Mouse (Mus musculus) frontal cortex, postnatal 14 days (tissue): ENCODE measurements around the gene Cxcr2.
A peak's percentile ranks its signal among the peaks of the same experiment; 100 is the strongest.

Experiments used
- DNase-seq, 2 experiments: peaks; one replicate each; pipeline ENCODE4 v3.0.0; 2022; ENCODE audit warnings: low spot score in 2 of 2

Gene Cxcr2

GRCm38 (mm10) chr1:74153461-74154184 is at the start of gene Cxcr2:
TSS of gene Cxcr2 (plus strand) at chr1:74153989.
- no peak for DNase-seq

GRCm38 (mm10) chr1:74105660-74106059 is 48.1 kb upstream of the Cxcr2 start:
- no peak for DNase-seq

GRCm38 (mm10) chr1:74106214-74106613 is 47.6 kb upstream of the Cxcr2 start:
- DNase-seq, result no peak

- DNase-seq, result no peak
Observed at GRCm38 (mm10) chr1:74107931-74108618, 45.7 kb upstream of the Cxcr2 start.

- no peak for DNase-seq
Observed at GRCm38 (mm10) chr1:74109670-74110069, 44.1 kb upstream of the Cxcr2 start.

GRCm38 (mm10) chr1:74110932-74111695 is 42.7 kb upstream of the Cxcr2 start:
- no peak for DNase-seq

- DNase-seq, result no peak
Observed at GRCm38 (mm10) chr1:74111696-74112030, 42.1 kb upstream of the Cxcr2 start.

- DNase-seq, result no peak
Observed at GRCm38 (mm10) chr1:74113071-74113470, 40.7 kb upstream of the Cxcr2 start.

GRCm38 (mm10) chr1:74117876-74118275 is 35.9 kb upstream of the Cxcr2 start:
- no peak for DNase-seq

- DNase-seq, result no peak
Observed at GRCm38 (mm10) chr1:74119115-74119514, 34.7 kb upstream of the Cxcr2 start.

- no peak for DNase-seq
Observed at GRCm38 (mm10) chr1:74121138-74121537, 32.7 kb upstream of the Cxcr2 start.

- peak in 1 of 2 experiments; percentile 43 for DNase-seq
Observed at GRCm38 (mm10) chr1:74121821-74122576, 31.8 kb upstream of the Cxcr2 start.

GRCm38 (mm10) chr1:74123215-74123614 is 30.6 kb upstream of the Cxcr2 start:
- no peak for DNase-seq

- no peak for DNase-seq
Observed at GRCm38 (mm10) chr1:74124021-74124981, 29.5 kb upstream of the Cxcr2 start, which contains the start of gene Tns1. TSS of gene Tns1 (minus strand) at chr1:74124449.

- peak; percentile 56 to 65 for DNase-seq
Observed at GRCm38 (mm10) chr1:74124991-74125552, 28.7 kb upstream of the Cxcr2 start, which contains the start of gene Rufy4. TSS of gene Rufy4 (plus strand) at chr1:74125541.

GRCm38 (mm10) chr1:74130883-74131659 is 22.7 kb upstream of the Cxcr2 start:
- DNase-seq, result no peak

- no peak for DNase-seq
Observed at GRCm38 (mm10) chr1:74132011-74132410, 21.8 kb upstream of the Cxcr2 start.

GRCm38 (mm10) chr1:74133954-74134353 is 19.8 kb upstream of the Cxcr2 start:
- no peak for DNase-seq

GRCm38 (mm10) chr1:74135326-74135950 is 18.4 kb upstream of the Cxcr2 start:
- DNase-seq, result no peak
